Mouse (Mus musculus) thymus, adult 2 months (tissue): Measurements from ENCODE around the gene Polg.

ENCODE experiments used
- CTCF ChIP-seq: fragments of 200-500 bp; IDR thresholded peaks from 2 replicates; pipeline ENCODE4 v1.5.1; 2012; ENCODE audit warnings: mild to moderate bottlenecking, control low read depth, low read length, moderate library complexity, borderline replicate concordance; ENCODE audit not compliant: control insufficient read depth, poor library complexity, insufficient read depth; ENCODE audit errors: extremely low read depth
- POLR2A ChIP-seq: fragments of 200-500 bp; IDR thresholded peaks from 2 replicates; pipeline ENCODE4 v1.6.1; 2012; ENCODE audit warnings: mild to moderate bottlenecking, low read length, control low read depth, moderate library complexity; ENCODE audit not compliant: control insufficient read depth, poor library complexity, insufficient read depth; ENCODE audit errors: extremely low read depth

DNA sequence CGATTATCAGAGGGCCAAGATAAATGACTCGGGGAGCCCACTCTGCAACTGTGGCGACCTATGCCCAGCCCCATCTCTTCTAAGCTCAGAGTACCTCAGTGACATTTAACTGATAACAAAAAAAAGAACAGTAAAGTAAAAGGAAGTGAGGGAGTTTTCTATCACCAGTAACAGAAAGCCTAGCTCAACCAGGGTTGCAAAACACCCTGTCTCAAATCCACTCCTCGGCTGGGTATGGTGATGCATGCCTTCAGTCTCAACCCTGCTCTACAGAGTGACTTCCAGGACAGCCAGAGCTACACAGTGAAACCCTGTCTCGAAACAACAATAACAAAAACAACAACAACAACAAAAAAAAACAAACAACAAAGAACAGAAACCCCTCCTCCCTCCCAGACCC lies 3.6 kb upstream of the Polg start:
- TF ChIP-seq POLR2A (no peak), CTCF (no peak)
